Mouse (Mus musculus) hindbrain, embryonic 11.5 days (tissue): ENCODE measurements at regions not wholly inside any gene's neighbourhood (a gene's known extent, or its start where the extent isn't known, plus 50 kb on each side); places are given as distances from the start of the nearest gene placed in this dataset.

Source experiments
- ATAC-seq: fragments of 200-750 bp; cut with Nextera tagmentation; 2 replicates; pipeline ENCODE4 v1.8.0; 2017; ENCODE audit warnings: mild to moderate bottlenecking, moderate TSS enrichment, moderate library complexity; ENCODE audit not compliant: low FRiP score
- DNase-seq: peaks from one replicate; pipeline ENCODE4 v3.0.0-alpha.2; 2015; ENCODE audit warnings: low spot score
- H3K27ac ChIP-seq: fragments of 300-500 bp; sonication (generic); 2 replicates; pipeline ENCODE4 v1.5.1; 2014; ENCODE audit warnings: mild to moderate bottlenecking, low read depth, low read length
- H3K27me3 ChIP-seq: fragments of 300-500 bp; sonication (generic); 2 replicates; pipeline ENCODE4 v1.6.1; 2014; ENCODE audit warnings: mild to moderate bottlenecking, low read length, moderate library complexity, mixed read lengths; ENCODE audit not compliant: control insufficient read depth, insufficient read depth
- H3K36me3 ChIP-seq: fragments of 300-500 bp; sonication (generic); 2 replicates; pipeline ENCODE4 v1.6.1; 2014; ENCODE audit warnings: mild to moderate bottlenecking, low read length, moderate library complexity, mixed read lengths; ENCODE audit not compliant: control insufficient read depth, insufficient read depth
- H3K4me1 ChIP-seq: fragments of 300-500 bp; sonication (generic); replicated peaks from 2 replicates; pipeline ENCODE4 v1.6.1; 2014; ENCODE audit warnings: low read length, mixed read lengths; ENCODE audit not compliant: control insufficient read depth, insufficient read depth
- H3K4me2 ChIP-seq: fragments of 300-500 bp; sonication (generic); replicated peaks from 2 replicates; pipeline ENCODE4 v1.6.1; 2014; ENCODE audit warnings: mild to moderate bottlenecking, low read depth, low read length
- H3K4me3 ChIP-seq: fragments of 300-500 bp; sonication (generic); 2 replicates; pipeline ENCODE4 v1.5.1; 2014; ENCODE audit warnings: low read depth, low read length
- H3K9ac ChIP-seq: fragments of 300-500 bp; sonication (generic); 2 replicates; pipeline ENCODE4 v1.6.1; 2014; ENCODE audit warnings: low read depth, low read length
- H3K9me3 ChIP-seq: fragments of 300-500 bp; sonication (generic); 2 replicates; pipeline ENCODE4 v1.6.1; 2016; ENCODE audit warnings: low read length; ENCODE audit not compliant: control insufficient read depth
- WGBS: fragments of 180-500 bp; shearing (Covaris S2); extraction: QIAGEN DNeasy Blood & Tissue Kit; methylation state at CpG from one replicate; pipeline ENCODE4 v1.1.7; 2014; 5-methylcytosine and 5-hydroxymethylcytosine counted together

- 75% methylated on average over 4 of the region's 4 CpGs for WGBS
- ATAC-seq, result no peak
Measured at GRCm38 (mm10) chr12:106157827-106158226, 147.8 kb downstream of the Vrk1 start.

GRCm38 (mm10) chr12:106158620-106159019, 148.6 kb downstream of the Vrk1 start:
- ATAC-seq, result no peak
- Histone ChIP-seq H3K27me3 (no peaks in the 10 kb centered on the region), H3K4me2 (no peak overlapping the region), H3K4me1 (no peaks in the 10 kb centered on the region), H3K4me3 (no peak overlapping the region), H3K27ac (no peak overlapping the region), H3K9me3 (no peaks in the 10 kb centered on the region), H3K36me3 (no peaks in the 10 kb centered on the region), H3K9ac (no peak overlapping the region)
- DNase-seq, result no peak
- 94% methylated on average over 14 of the region's 14 CpGs for WGBS

More at GRCm38 (mm10) chr12:106157827-106158226, 147.8 kb downstream of the Vrk1 start:
- Histone ChIP-seq H3K4me2 (no peak overlapping the region), H3K9me3 (no peaks in the 10 kb centered on the region), H3K9ac (no peak overlapping the region), H3K27ac (no peak overlapping the region), H3K4me3 (no peak overlapping the region), H3K4me1 (no peaks in the 10 kb centered on the region), H3K36me3 (no peaks in the 10 kb centered on the region), H3K27me3 (no peaks in the 10 kb centered on the region)
- DNase-seq, result no peak

- Histone ChIP-seq H3K4me2 (no peak overlapping the region), H3K9ac (no peak overlapping the region), H3K36me3 (no peaks in the 10 kb centered on the region), H3K27ac (no peak overlapping the region), H3K4me3 (no peak overlapping the region), H3K9me3 (no peaks in the 10 kb centered on the region), H3K27me3 (peaks cover 7% of the 10 kb centered on the region), H3K4me1 (0 out of 2 replicates have a peak, but pooled peaks cover 3% of the 10 kb centered on the region)
- ATAC-seq, result no peak
- WGBS, result 53% methylated on average over 5 of the region's 5 CpGs
- no peak for DNase-seq
Measured at GRCm38 (mm10) chr12:106171301-106171700, 161.3 kb downstream of the Vrk1 start.

DNA sequence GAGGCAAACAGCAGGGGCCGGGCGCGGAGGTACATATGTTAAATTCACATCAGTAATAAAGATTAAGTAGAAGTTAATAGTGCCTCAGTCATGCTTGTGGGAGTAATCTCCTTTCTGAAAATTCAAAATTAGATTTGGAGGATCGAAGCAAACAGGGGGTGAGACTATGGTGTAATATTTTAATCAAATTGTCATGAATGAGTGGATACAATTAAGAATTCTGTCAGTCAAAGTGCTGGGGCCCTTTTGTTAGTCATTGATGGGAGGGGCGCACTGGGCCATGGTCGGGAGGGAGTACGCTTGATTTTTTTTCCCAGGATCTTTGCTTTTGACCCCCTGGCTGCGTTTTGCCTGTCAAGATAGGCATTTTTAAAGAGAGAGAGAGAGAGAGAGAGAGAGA, 163.2 kb downstream of the Vrk1 start:
- H3K4me2 ChIP-seq, result no peak overlapping the region; the same call in 1 of the 2 replicates
- ATAC-seq, result no peak
- peak; percentile 24 for DNase-seq
- H3K9ac ChIP-seq, result no peak overlapping the region
- H3K4me3 ChIP-seq, result no peak overlapping the region
- peaks cover 7% of the 10 kb centered on the region for H3K27me3 ChIP-seq
- peaks cover 9% of the 10 kb centered on the region; the same call in 1 of the 2 replicates for H3K4me1 ChIP-seq
- 17% methylated on average over 8 of the region's 8 CpGs for WGBS
- 0 out of 2 replicates have a peak overlapping the region, but pooled peaks have one; percentile 27 for H3K27ac ChIP-seq
- no peaks in the 10 kb centered on the region for H3K36me3 ChIP-seq
- no peaks in the 10 kb centered on the region for H3K9me3 ChIP-seq

- WGBS, result under 1% methylated on average over 39 of the region's 39 CpGs
- DNase-seq (peak; percentile 70), ATAC-seq (peak; percentile 39)
- Histone ChIP-seq H3K9ac (no peak overlapping the region; the same call in 1 of the 2 replicates), H3K9me3 (no peaks in the 10 kb centered on the region), H3K4me2 (peak overlapping the region; percentile 72), H3K27ac (peak overlapping the region; percentile 43), H3K4me3 (peak overlapping the region; percentile 34), H3K27me3 (peaks cover 7% of the 10 kb centered on the region), H3K4me1 (peaks cover 9% of the 10 kb centered on the region; the same call in 1 of the 2 replicates), H3K36me3 (no peaks in the 10 kb centered on the region)
Measured at GRCm38 (mm10) chr12:106174070-106174980, 164.3 kb downstream of the Vrk1 start.

DNA sequence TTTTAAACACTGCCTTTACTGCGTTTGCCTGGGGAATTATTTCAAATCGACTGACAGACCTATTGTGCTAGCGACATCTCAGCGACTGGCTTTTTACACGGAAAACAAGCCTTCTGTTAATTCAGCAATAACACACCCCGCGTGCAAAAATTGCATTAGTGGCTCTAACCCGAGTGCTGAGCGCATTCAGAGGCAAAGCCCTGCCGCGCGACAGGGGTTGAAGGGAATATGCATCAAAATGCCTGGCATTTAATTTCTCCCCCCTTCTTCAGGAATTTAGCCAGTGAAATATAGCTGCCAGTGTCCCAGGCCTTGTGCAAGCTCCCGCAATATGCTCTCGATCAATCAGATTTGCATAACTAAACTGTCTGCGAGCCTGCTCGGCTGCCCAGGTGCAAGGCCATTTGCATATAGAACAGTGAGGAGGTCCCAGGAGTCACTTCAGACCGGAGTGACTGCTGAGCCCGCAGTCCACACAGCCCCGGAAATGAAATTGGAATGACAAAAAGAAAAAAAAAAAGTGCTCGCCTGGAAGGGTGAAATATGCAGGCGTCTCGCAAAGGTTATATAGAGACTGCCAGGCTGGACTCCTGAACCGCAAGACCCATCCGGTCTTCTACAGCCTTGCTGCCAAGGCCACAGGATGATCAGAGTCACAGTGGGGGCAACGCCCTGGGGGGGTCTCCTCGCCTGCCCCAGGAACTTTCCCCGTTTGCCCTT, 165.1 kb downstream of the Vrk1 start:
- peak; percentile 70 for ATAC-seq
- Histone ChIP-seq H3K4me3 (peak overlapping the region; percentile 34), H3K9ac (peak overlapping the region; percentile 20), H3K4me1 (peaks cover 9% of the 10 kb centered on the region; the same call in 1 of the 2 replicates), H3K9me3 (no peaks in the 10 kb centered on the region), H3K36me3 (no peaks in the 10 kb centered on the region), H3K4me2 (peak overlapping the region; percentile 72), H3K27me3 (peaks cover 7% of the 10 kb centered on the region), H3K27ac (peak overlapping the region; percentile 43)
- DNase-seq, result peak; percentile 59
- under 1% methylated on average over 27 of the region's 27 CpGs for WGBS

DNA sequence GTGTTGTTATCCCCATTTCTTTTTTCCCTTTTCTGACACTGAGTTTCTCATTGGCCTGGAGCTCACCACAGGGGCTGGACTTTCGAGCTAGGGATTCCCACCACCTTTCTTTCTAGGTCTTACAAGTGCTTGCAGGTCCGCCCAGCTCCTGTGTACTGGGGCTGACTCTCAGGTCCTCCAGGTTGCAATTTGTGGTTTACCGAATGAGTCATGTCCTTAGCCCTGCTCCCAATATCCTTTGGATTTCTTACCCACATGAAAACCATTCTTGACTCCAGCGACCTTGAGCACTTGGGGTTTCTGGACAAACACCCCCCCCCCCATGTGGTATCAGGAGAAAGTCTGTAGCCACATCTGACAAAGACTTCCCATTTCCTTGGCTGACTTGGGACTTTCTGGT, 167.3 kb downstream of the Vrk1 start:
- WGBS, result 67% methylated on average over 4 of the region's 4 CpGs
- DNase-seq (no peak), ATAC-seq (no peak)
- Histone ChIP-seq H3K27me3 (peaks cover 5% of the 10 kb centered on the region), H3K4me3 (no peak overlapping the region), H3K36me3 (no peaks in the 10 kb centered on the region), H3K9ac (no peak overlapping the region), H3K4me1 (peaks cover 9% of the 10 kb centered on the region; the same call in 1 of the 2 replicates), H3K27ac (no peak overlapping the region), H3K9me3 (no peaks in the 10 kb centered on the region), H3K4me2 (no peak overlapping the region)

DNA sequence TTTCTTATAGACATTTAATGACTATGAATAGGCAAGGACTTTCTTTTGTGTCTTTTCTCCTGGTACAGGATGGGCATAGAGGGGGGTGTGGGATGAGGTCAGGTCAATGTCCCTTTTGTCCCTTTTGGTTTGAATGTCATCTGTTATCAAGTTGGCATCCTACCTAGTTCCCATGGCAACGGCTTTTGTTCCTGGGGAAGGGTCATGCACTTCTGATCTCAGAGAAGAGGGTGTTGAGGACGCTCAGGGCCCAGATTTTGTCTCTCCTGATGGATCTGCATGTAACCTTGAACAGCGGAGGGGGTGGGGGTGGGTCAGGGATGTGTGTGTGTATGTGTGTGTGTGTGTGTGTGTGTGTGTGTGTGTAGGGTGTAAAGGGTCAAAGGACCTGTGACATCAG, 167.8 kb downstream of the Vrk1 start:
- H3K9me3 ChIP-seq, result no peaks in the 10 kb centered on the region
- no peaks in the 10 kb centered on the region for H3K36me3 ChIP-seq
- no peak overlapping the region for H3K4me2 ChIP-seq
- H3K27me3 ChIP-seq, result peaks cover 2% of the 10 kb centered on the region; the same call in 1 of the 2 replicates
- no peak overlapping the region for H3K27ac ChIP-seq
- peaks cover 9% of the 10 kb centered on the region; the same call in 1 of the 2 replicates for H3K4me1 ChIP-seq
- WGBS, result 41% methylated on average over 3 of the region's 3 CpGs
- no peak overlapping the region for H3K9ac ChIP-seq
- peak; percentile 44 for DNase-seq
- H3K4me3 ChIP-seq, result no peak overlapping the region
- no peak for ATAC-seq
